ENCODE assay signal across 28 mouse cellular contexts in genomic region chr2:107813992-107814391, GRCm38 (mm10).
DNase-seq lines count a peak whose midpoint lies in the region; ATAC-seq lines count a peak whose summit lies in the region.
"Had no signal": no experiment of that assay in that cellular context is flagged by ENCODE, and none has a peak within 500 bp of the region (broad histone marks: within the 10 kb centered on the region; RNA-seq: fewer than 3 reads in every experiment).

No protein-coding gene starts in this region.

- no peak overlapping the region for H3K4me3 ChIP-seq in hindbrain, embryonic 11.5 days (ENCODE audit: low read depth, low read length)
- no peak overlapping the region for H3K4me3 ChIP-seq in hindbrain, embryonic 16.5 days (ENCODE audit: low read length)
- H3K4me3 ChIP-seq: embryonic facial prominence, embryonic 13.5 days; forebrain, embryonic 10.5 days; heart, embryonic 10.5 days; heart, embryonic 15.5 days; hindbrain, embryonic 12.5 days; liver, embryonic 15.5 days; midbrain, embryonic 12.5 days had no signal

- H3K4me1 ChIP-seq in hindbrain, embryonic 11.5 days (replicated peaks; ENCODE audit: control insufficient read depth, insufficient read depth, low read length): no peaks in the 10 kb centered on the region
- H3K4me1 ChIP-seq in hindbrain, embryonic 16.5 days (ENCODE audit: control insufficient read depth, insufficient read depth, low read depth, low read length): no peaks in the 10 kb centered on the region
- H3K4me1 ChIP-seq: embryonic facial prominence, embryonic 13.5 days; heart, embryonic 10.5 days; heart, embryonic 15.5 days; liver, embryonic 15.5 days had no signal

- peak; percentile 1 for DNase-seq in hindbrain, embryonic 11.5 days (ENCODE audit: low spot score)
- peak; percentile 60 for DNase-seq in R1 (ENCODE audit: low read depth, low spot score)
- DNase-seq in embryo, embryonic 9.5 days (ENCODE audit: extremely low spot score): peak; percentile 4
- DNase-seq in left cerebral cortex, adult 11 months (ENCODE audit: low spot score): no peak
- no peak for DNase-seq in adrenal gland, postnatal 10 days
- DNase-seq: adrenal gland, postnatal 25 days; cerebellum, adult 18-20 months; cerebellum, postnatal 14 days; gastrocnemius, postnatal 25 days; heart, adult 11 months; kidney, adult 8-10 months; layer of hippocampus, adult 9-11 months; liver; lung, embryonic 14.5 days; lung, postnatal 14 days; thymus, postnatal 4 days had no signal

- no peaks in the 10 kb centered on the region for H3K9me3 ChIP-seq in hindbrain, embryonic 11.5 days (ENCODE audit: control insufficient read depth, low read length)
- no peaks in the 10 kb centered on the region for H3K9me3 ChIP-seq in hindbrain, embryonic 16.5 days (ENCODE audit: control insufficient read depth, low read length)
- H3K9me3 ChIP-seq: embryonic facial prominence, embryonic 13.5 days; forebrain, embryonic 10.5 days; heart, embryonic 10.5 days; heart, embryonic 15.5 days; hindbrain, embryonic 12.5 days; liver, embryonic 15.5 days; midbrain, embryonic 12.5 days had no signal

- H3K9ac ChIP-seq in hindbrain, embryonic 11.5 days (ENCODE audit: low read depth, low read length): no peak overlapping the region
- no peak overlapping the region for H3K9ac ChIP-seq in hindbrain, embryonic 16.5 days (ENCODE audit: low read depth, low read length)
- H3K9ac ChIP-seq: embryonic facial prominence, embryonic 13.5 days; heart, embryonic 15.5 days; hindbrain, embryonic 12.5 days; liver, embryonic 15.5 days; lung, embryonic 14.5 days; midbrain, embryonic 12.5 days had no signal

- H3K27me3 ChIP-seq in hindbrain, embryonic 11.5 days (ENCODE audit: control insufficient read depth, insufficient read depth, low read length): no peaks in the 10 kb centered on the region
- H3K27me3 ChIP-seq in hindbrain, embryonic 16.5 days (replicated peaks; ENCODE audit: control insufficient read depth, insufficient read depth, low read length): no peaks in the 10 kb centered on the region
- H3K27me3 ChIP-seq: embryonic facial prominence, embryonic 13.5 days; heart, embryonic 15.5 days; hindbrain, embryonic 12.5 days; liver, embryonic 15.5 days; midbrain, embryonic 12.5 days had no signal

- H3K27ac ChIP-seq in hindbrain, embryonic 11.5 days (ENCODE audit: low read depth, low read length): no peak overlapping the region
- no peak overlapping the region for H3K27ac ChIP-seq in hindbrain, embryonic 16.5 days (ENCODE audit: low read depth, low read length)
- H3K27ac ChIP-seq: embryonic facial prominence, embryonic 13.5 days; forebrain, embryonic 10.5 days; heart, embryonic 10.5 days; heart, embryonic 15.5 days; hindbrain, embryonic 12.5 days; kidney, postnatal 0 days; liver, embryonic 15.5 days; midbrain, embryonic 12.5 days had no signal

- no peak for ATAC-seq in hindbrain, embryonic 11.5 days (ENCODE audit: low FRiP score)
- ATAC-seq in hindbrain, embryonic 16.5 days: no peak
- ATAC-seq in megakaryocyte-erythroid progenitor cell, adult 5-6 weeks (replicated peaks; ENCODE audit: low FRiP score, low TSS enrichment, poor library complexity, severe bottlenecking): no peak
- ATAC-seq: CD4-positive, CD25-positive, alpha-beta regulatory T cell, adult 4 months; intestine, embryonic 16.5 days had no signal

- 20% methylated on average over 1 of the region's 1 CpGs for whole genome bisulfite sequencing in hindbrain, embryonic 11.5 days
- WGBS in hindbrain, embryonic 16.5 days: 12% methylated on average over 1 of the region's 1 CpGs

- H3K36me3 ChIP-seq in hindbrain, embryonic 11.5 days (ENCODE audit: control insufficient read depth, insufficient read depth, low read length): no peaks in the 10 kb centered on the region
- no peaks in the 10 kb centered on the region for H3K36me3 ChIP-seq in hindbrain, embryonic 16.5 days (ENCODE audit: control insufficient read depth, insufficient read depth, low read length)
- H3K36me3 ChIP-seq: embryonic facial prominence, embryonic 13.5 days; forebrain, embryonic 10.5 days; heart, embryonic 10.5 days; heart, embryonic 15.5 days; hindbrain, embryonic 12.5 days; liver, embryonic 15.5 days; midbrain, embryonic 12.5 days had no signal

- no peak overlapping the region for H3K4me2 ChIP-seq in hindbrain, embryonic 11.5 days (replicated peaks; ENCODE audit: low read depth, low read length)
- no peak overlapping the region for H3K4me2 ChIP-seq in hindbrain, embryonic 16.5 days (ENCODE audit: low read length)
- H3K4me2 ChIP-seq: embryonic facial prominence, embryonic 13.5 days; heart, embryonic 15.5 days; hindbrain, embryonic 12.5 days; liver, embryonic 15.5 days; lung, embryonic 14.5 days; midbrain, embryonic 12.5 days had no signal

Comparison
In these comparisons a context has a peak if more than half of its experiments do, and no peak if none do; other contexts are left out.
1. DNase-seq: peak in hindbrain, embryonic 11.5 days (single experiment), R1 (single experiment) and embryo, embryonic 9.5 days (single experiment); none in left cerebral cortex, adult 11 months (single experiment) and adrenal gland, postnatal 10 days (single experiment).